Mouse (Mus musculus) limb, embryonic 11.5 days (tissue): Measurements from ENCODE around the gene Ptpn14. TPM values are rescaled to one million over a fixed set of nuclear protein-coding genes. Genes with fewer than 3 reads are reported as not detected.

ENCODE experiments used
- ATAC-seq: fragments of 200-750 bp; cut with Nextera tagmentation; 2 replicates; pipeline ENCODE4 v1.8.0; 2017; ENCODE audit warnings: low read depth; ENCODE audit not compliant: insufficient number of reproducible peaks, low FRiP score, low TSS enrichment
- DNase-seq: peaks from one replicate; pipeline ENCODE4 v3.0.0-alpha.2; 2015; ENCODE audit warnings: low spot score
- H3K27ac ChIP-seq: fragments of 300-500 bp; sonication (generic); replicated peaks from 2 replicates; pipeline ENCODE4 v1.5.1; 2014; ENCODE audit warnings: low read depth, mild to moderate bottlenecking, low read length
- H3K27me3 ChIP-seq: fragments of 300-500 bp; sonication (generic); 2 replicates; pipeline ENCODE4 v1.6.1; 2014; ENCODE audit warnings: mild to moderate bottlenecking, low read length, mixed read lengths; ENCODE audit not compliant: control insufficient read depth, insufficient read depth
- H3K36me3 ChIP-seq: fragments of 300-500 bp; sonication (generic); 2 replicates; pipeline ENCODE4 v1.6.1; 2014; ENCODE audit warnings: mild to moderate bottlenecking, low read length, moderate library complexity, mixed read lengths; ENCODE audit not compliant: control insufficient read depth, insufficient read depth
- H3K4me1 ChIP-seq: fragments of 300-500 bp; sonication (generic); 2 replicates; pipeline ENCODE4 v1.6.1; 2014; ENCODE audit warnings: low read length, mixed read lengths; ENCODE audit not compliant: control insufficient read depth, insufficient read depth
- H3K4me2 ChIP-seq: fragments of 300-500 bp; sonication (generic); 2 replicates; pipeline ENCODE4 v1.6.1; 2014; ENCODE audit warnings: low read depth, mild to moderate bottlenecking, moderate library complexity; ENCODE audit not compliant: severe bottlenecking
- H3K4me3 ChIP-seq: fragments of 300-500 bp; sonication (generic); 2 replicates; pipeline ENCODE4 v1.5.1; 2014; ENCODE audit warnings: low read depth, low read length
- H3K9ac ChIP-seq: fragments of 300-500 bp; sonication (generic); 2 replicates; pipeline ENCODE4 v1.6.1; 2014; ENCODE audit warnings: mild to moderate bottlenecking, low read length
- H3K9me3 ChIP-seq: fragments of 300-500 bp; sonication (generic); 2 replicates; pipeline ENCODE4 v1.6.1; 2016; ENCODE audit warnings: low read length; ENCODE audit not compliant: control insufficient read depth
- WGBS: fragments of 180-500 bp; shearing (Covaris S2); extraction: QIAGEN DNeasy Blood & Tissue Kit; methylation state at CpG from one replicate; pipeline ENCODE4 v1.1.7; 2014; 5-methylcytosine and 5-hydroxymethylcytosine counted together
- polyA plus RNA-seq: library from polyadenylated mRNA; unstranded; fragments of >200 nt; fragmentation: Nextera tagmentation; extraction: Ambion mirVana; gene quantifications from 2 replicates; pipeline ENCODE4 v1.2.1, GENCODE M21; 2014

The Ptpn14 gene
- 8.8 and 9.5 TPM in 2 replicates for polyA plus RNA-seq

- peak within 1 kb of the TSS; percentile 79 for H3K4me2 ChIP-seq
- H3K36me3 ChIP-seq: no peaks in the 10 kb centered on the region
- peak within 1 kb of the TSS; percentile 79 for H3K9ac ChIP-seq
- H3K27me3 ChIP-seq: no peaks in the 10 kb centered on the region
- no peaks in the 10 kb centered on the region for H3K9me3 ChIP-seq
- peak within 1 kb of the TSS; percentile 87 for H3K27ac ChIP-seq
- peaks cover 6% of the 10 kb centered on the region for H3K4me1 ChIP-seq
- DNase-seq: peak; percentile 86
- peak; percentile 85 for ATAC-seq
- H3K4me3 ChIP-seq: peak within 1 kb of the TSS; percentile 84
- under 1% methylated on average over 86 of the region's 98 CpGs for WGBS
These were observed at the start of gene Ptpn14 for GRCm38 (mm10) chr1:189727884-189728783. Gene Ptpn14 (plus strand): TSS chr1:189728268.

DNA sequence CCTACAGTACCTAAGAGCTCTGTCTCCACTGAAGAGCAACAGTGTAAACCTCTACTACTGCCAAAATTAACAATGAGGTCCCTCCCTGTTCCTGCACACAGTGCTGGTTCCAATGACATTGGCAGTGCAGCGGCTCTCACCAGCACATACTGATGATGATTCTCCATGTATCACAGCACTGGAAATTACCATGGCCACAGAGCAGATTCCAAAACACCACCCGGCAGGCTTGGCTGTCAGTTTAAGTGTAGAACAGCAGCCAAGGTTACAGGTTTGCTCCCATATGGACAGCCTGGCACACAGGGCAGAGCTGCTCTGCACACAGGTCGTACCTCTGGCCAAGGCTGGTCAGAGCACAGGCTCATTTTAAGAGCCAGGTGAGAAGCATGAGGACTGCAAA is 48.5 kb upstream of the Ptpn14 start:
- Histone ChIP-seq H3K9me3 (no peaks in the 10 kb centered on the region), H3K27ac (no peak overlapping the region), H3K4me1 (no peaks in the 10 kb centered on the region), H3K4me2 (no peak overlapping the region), H3K27me3 (no peaks in the 10 kb centered on the region), H3K36me3 (peaks cover 24% of the 10 kb centered on the region), H3K4me3 (no peak overlapping the region), H3K9ac (no peak overlapping the region)
- ATAC-seq (no peak), DNase-seq (no peak)
- 93% methylated on average over 3 of the region's 3 CpGs for WGBS

- no peak for DNase-seq
- peaks cover 6% of the 10 kb centered on the region for H3K4me1 ChIP-seq
These were observed 43.2 kb upstream of the Ptpn14 start for GRCm38 (mm10) chr1:189684786-189685415.

DNA sequence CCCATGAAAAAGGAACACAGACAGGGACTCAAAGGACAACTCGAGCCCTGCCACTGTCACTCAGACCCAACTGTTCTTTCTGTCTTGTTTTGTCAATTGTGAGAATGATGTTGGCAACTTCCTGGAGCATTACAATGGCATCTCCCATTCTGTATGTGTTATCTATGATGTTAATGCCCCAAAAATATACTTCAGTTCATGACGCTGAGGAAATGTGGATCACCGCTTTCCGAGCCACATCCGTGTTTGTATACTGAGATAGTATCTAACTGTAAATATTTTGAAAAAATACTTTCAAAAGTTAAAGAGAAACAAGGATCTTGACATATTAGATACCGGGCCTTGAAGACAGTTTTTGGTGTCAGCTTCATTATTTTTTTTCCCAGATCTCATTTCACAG is 42.0 kb upstream of the Ptpn14 start:
- Histone ChIP-seq H3K4me1 (peaks cover 6% of the 10 kb centered on the region), H3K9me3 (no peaks in the 10 kb centered on the region), H3K4me3 (no peak overlapping the region), H3K4me2 (peak overlapping the region; percentile 18), H3K27ac (no peak overlapping the region), H3K9ac (no peak overlapping the region), H3K36me3 (peaks cover 14% of the 10 kb centered on the region; the same call in 1 of the 2 replicates), H3K27me3 (no peaks in the 10 kb centered on the region)
- WGBS: 89% methylated on average over 6 of the region's 6 CpGs
- ATAC-seq (no peak), DNase-seq (no peak)

More at GRCm38 (mm10) chr1:189684786-189685415, 43.2 kb upstream of the Ptpn14 start:
- Histone ChIP-seq H3K9ac (no peak overlapping the region), H3K4me3 (no peak overlapping the region), H3K4me2 (no peak overlapping the region), H3K27me3 (no peaks in the 10 kb centered on the region), H3K36me3 (peaks cover 14% of the 10 kb centered on the region; the same call in 1 of the 2 replicates), H3K9me3 (no peaks in the 10 kb centered on the region), H3K27ac (no peak overlapping the region)
- 92% methylated on average over 9 of the region's 9 CpGs for WGBS
- no peak for ATAC-seq

DNA sequence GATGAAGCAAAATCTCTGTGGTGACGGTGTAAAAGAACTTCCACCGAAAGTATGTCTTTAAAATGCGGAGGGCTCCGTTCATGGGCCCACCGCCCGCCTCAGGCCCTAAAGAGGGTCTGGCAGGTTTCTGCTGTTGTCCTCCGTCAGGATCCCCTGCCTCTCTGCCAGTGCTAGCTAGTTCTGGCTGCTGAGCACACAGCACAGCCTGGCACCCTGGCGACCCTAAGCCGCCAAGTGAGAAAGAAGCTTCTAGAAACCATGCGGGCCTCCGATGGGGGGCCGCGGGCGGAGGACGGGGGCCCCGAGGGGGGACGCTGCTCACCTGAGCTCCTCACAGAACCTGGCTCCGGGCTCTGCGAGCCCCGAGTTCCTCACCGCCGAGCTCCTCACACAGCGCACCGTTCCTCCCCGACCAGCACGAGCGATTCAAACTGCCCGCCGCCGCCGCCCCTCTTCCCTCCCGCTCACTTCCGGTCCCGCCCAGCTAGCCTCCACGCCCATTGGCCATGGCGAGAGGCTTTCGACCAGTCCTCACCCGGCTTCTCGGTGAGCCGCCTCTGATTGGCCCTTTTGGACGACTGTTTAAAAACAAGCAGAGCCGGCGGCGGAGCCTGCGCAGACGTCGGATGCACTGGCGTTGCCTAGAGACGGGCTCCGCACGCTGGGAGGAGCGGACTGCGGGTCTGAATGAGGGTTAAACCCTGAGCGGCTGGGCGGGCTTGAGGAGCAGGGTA is 40.2 kb upstream of the Ptpn14 start, which contains the start of gene Cenpf:
Cenpf (minus strand) TSS at position 433 of the 734 bp plus-strand sequence.
- peak within 1 kb of the TSS; percentile 84 for H3K4me3 ChIP-seq
- H3K27ac ChIP-seq: peak within 1 kb of the TSS; percentile 32; the same call in 1 of the 2 replicates
- H3K36me3 ChIP-seq: peaks cover 9% of the 10 kb centered on the region; the same call in 1 of the 2 replicates
- WGBS: under 1% methylated on average over 51 of the region's 55 CpGs
- peak within 1 kb of the TSS; percentile 75 for H3K9ac ChIP-seq
- ATAC-seq (peak; percentile 99), DNase-seq (peak; percentile 99)
- H3K4me2 ChIP-seq: peak within 1 kb of the TSS; percentile 84
- H3K27me3 ChIP-seq: no peaks in the 10 kb centered on the region
- no peaks in the 10 kb centered on the region for H3K9me3 ChIP-seq
- peaks cover 6% of the 10 kb centered on the region for H3K4me1 ChIP-seq

- 3% methylated on average over 14 of the region's 15 CpGs for WGBS
- Histone ChIP-seq H3K9me3 (no peaks in the 10 kb centered on the region), H3K9ac (peak overlapping the region; percentile 41; the same call in 1 of the 2 replicates), H3K27me3 (no peaks in the 10 kb centered on the region), H3K4me3 (peak overlapping the region; percentile 84), H3K4me2 (peak overlapping the region; percentile 48), H3K36me3 (peaks cover 5% of the 10 kb centered on the region; the same call in 1 of the 2 replicates), H3K4me1 (peaks cover 6% of the 10 kb centered on the region), H3K27ac (no peak overlapping the region)
- DNase-seq (no peak), ATAC-seq (no peak)
These were observed 39.7 kb upstream of the Ptpn14 start for GRCm38 (mm10) chr1:189688388-189688750.

DNA sequence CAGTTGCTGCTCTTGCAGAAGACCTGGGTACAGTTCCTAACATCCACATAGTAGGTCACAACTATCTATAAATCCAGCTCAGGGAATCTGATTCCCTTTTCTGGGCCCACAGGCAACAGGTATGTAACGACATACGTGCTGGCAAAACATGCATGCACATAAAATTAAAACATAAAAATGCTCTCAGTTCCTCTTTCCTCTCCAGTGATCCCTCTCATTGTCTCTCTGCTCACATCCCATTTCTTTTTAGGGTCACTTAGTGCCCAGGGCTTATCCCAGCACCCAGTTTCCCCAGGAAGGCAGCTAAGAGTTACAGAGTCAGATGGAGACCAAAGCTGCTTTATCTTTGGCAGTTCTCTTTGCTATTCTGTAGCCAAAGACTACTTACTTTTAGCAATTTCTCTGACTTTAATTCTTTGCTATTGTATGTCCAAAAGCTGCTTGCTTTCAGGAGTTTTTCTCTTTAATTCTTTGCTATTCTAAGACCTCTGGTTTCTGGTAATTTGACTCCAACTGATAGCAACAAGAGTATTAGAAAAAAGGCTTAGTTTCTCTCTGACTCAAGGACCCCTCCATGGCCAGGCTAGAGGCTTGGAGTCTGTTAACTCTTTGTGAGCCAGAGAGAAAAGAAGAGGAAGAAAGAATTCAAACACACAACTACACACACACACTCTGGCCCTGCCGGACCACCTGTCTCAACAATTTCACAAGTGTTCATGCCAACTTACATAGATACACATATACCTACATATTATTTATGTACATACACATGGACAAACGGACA is 38.8 kb upstream of the Ptpn14 start:
- H3K27ac ChIP-seq: no peak overlapping the region
- no peak for ATAC-seq
- H3K4me2 ChIP-seq: peak overlapping the region; percentile 48
- no peak for DNase-seq
- WGBS: 39% methylated on average over 4 of the region's 4 CpGs
- H3K9ac ChIP-seq: 0 out of 2 replicates have a peak overlapping the region, but pooled peaks have one; percentile 2
- no peaks in the 10 kb centered on the region for H3K9me3 ChIP-seq
- no peaks in the 10 kb centered on the region for H3K36me3 ChIP-seq
- peak overlapping the region; percentile 84 for H3K4me3 ChIP-seq
- H3K4me1 ChIP-seq: peaks cover 6% of the 10 kb centered on the region
- H3K27me3 ChIP-seq: no peaks in the 10 kb centered on the region
